Mouse (Mus musculus) liver, embryonic 12.5 days (tissue): ENCODE results near the gene Ifit3b. TPM values are rescaled to one million over a fixed set of nuclear protein-coding genes. Genes with fewer than 3 reads are reported as not detected.
"Not testable (repeated sequence)": the region's sequence is repeated elsewhere in the genome, so short reads cannot be mapped to it uniquely, and the experiment has no call there.

Experiments used
- ATAC-seq: fragments of 200-750 bp; cut with Nextera tagmentation; 2 replicates; pipeline ENCODE4 v1.8.0; 2017; ENCODE audit warnings: moderate number of reproducible peaks, mild to moderate bottlenecking, moderate library complexity
- H3K27ac ChIP-seq: fragments of 300-500 bp; sonication (generic); 2 replicates; pipeline ENCODE4 v1.5.1; 2016; ENCODE audit warnings: mild to moderate bottlenecking
- H3K27me3 ChIP-seq: fragments of 300-500 bp; sonication (generic); replicated peaks from 2 replicates; pipeline ENCODE4 v1.6.1; 2016; ENCODE audit warnings: mild to moderate bottlenecking, moderate library complexity
- H3K36me3 ChIP-seq: fragments of 300-500 bp; sonication (generic); 2 replicates; pipeline ENCODE4 v1.6.1; 2016; ENCODE audit warnings: mild to moderate bottlenecking, moderate library complexity
- H3K4me1 ChIP-seq: fragments of 300-500 bp; sonication (generic); 2 replicates; pipeline ENCODE4 v1.6.1; 2016
- H3K4me2 ChIP-seq: fragments of 300-500 bp; sonication (generic); 2 replicates; pipeline ENCODE4 v1.6.1; 2016; ENCODE audit warnings: mild to moderate bottlenecking, moderate library complexity
- H3K4me3 ChIP-seq: fragments of 300-500 bp; sonication (generic); 2 replicates; pipeline ENCODE4 v1.5.1; 2016; ENCODE audit warnings: mild to moderate bottlenecking, moderate library complexity
- H3K9ac ChIP-seq: fragments of 300-500 bp; sonication (generic); 2 replicates; pipeline ENCODE4 v1.6.1; 2016; ENCODE audit warnings: mild to moderate bottlenecking, moderate library complexity
- H3K9me3 ChIP-seq: fragments of 300-500 bp; sonication (generic); replicated peaks from 2 replicates; pipeline ENCODE4 v1.6.1; 2016; ENCODE audit warnings: mild to moderate bottlenecking, moderate library complexity
- WGBS: fragments of 180-500 bp; shearing (Covaris S2); methylation state at CpG from one replicate; pipeline ENCODE4 v1.1.7; 2016; ENCODE audit not compliant: insufficient replicate concordance; 5-methylcytosine and 5-hydroxymethylcytosine counted together
- polyA plus RNA-seq: library from polyadenylated mRNA; unstranded; fragments of >200 nt; fragmentation: Nextera tagmentation; extraction: Ambion mirVana; gene quantifications from 2 replicates; pipeline ENCODE4 v1.2.1, GENCODE M21; 2016

Ifit3b gene
- 0.14 TPM in 1 of 2 replicates, not detected in the other for polyA plus RNA-seq

DNA sequence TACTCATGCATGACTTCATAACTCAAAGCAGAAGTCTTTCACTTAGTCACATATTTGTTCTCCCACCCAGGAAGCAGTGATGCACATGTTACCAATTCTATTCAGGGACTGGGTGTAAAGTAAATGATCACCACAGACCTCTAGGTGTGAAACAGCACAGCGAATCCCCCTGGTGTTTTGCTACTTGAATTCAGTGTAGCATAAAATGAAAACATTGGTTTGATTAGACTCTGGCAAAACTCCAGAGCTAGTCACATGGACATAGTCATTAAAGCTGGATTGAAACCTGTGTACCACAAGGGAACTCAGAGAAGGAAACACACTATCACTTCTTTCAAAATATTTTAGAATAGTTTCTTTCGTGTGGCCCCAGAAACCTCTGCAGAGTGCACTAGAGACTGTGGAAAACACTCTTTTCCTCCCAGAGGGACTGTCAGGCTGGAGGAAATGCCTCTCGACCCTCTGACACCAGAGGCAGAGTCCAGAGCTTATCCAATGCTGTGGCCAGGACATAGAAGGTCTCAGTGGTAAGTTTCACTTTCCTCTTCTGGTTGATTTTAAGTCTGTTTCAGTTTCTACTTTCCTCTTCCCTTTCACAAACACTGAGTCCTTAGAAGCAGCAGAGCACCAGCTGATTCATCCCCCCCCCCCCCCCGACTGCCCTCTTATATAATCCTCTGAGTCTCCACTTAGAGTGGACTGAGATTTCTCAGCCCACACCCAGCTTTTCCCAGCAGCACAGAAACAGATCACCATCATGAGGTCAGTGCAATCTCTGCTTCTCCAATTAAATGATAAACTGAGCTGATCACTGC lies at the start of gene Ifit3b:
Ifit3b (plus strand) TSS at position 734 of the 815 bp plus-strand sequence.
- not testable (repeated sequence) for H3K4me3 ChIP-seq, H3K4me1 ChIP-seq, H3K9me3 ChIP-seq, H3K27ac ChIP-seq, H3K27me3 ChIP-seq, H3K9ac ChIP-seq, H3K4me2 ChIP-seq, H3K36me3 ChIP-seq
- WGBS: 31% methylated on average over 4 of the region's 4 CpGs
- peak; percentile 60; the same call in 1 of the 2 replicates for ATAC-seq

GRCm38 (mm10) chr19:34562556-34562955 lies 45.2 kb upstream of the Ifit3b start:
- H3K9ac ChIP-seq: no peak overlapping the region
- H3K27me3 ChIP-seq: no peaks in the 10 kb centered on the region
- H3K9me3 ChIP-seq: no peaks in the 10 kb centered on the region
- no peaks in the 10 kb centered on the region for H3K36me3 ChIP-seq
- ATAC-seq: no peak
- H3K4me2 ChIP-seq: no peak overlapping the region
- H3K27ac ChIP-seq: no peak overlapping the region
- H3K4me1 ChIP-seq: peaks cover 11% of the 10 kb centered on the region; the same call in 1 of the 2 replicates
- H3K4me3 ChIP-seq: no peak overlapping the region

GRCm38 (mm10) chr19:34566178-34566784 lies 41.5 kb upstream of the Ifit3b start:
- H3K27me3 ChIP-seq: no peaks in the 10 kb centered on the region
- H3K9me3 ChIP-seq: no peaks in the 10 kb centered on the region
- peaks cover 16% of the 10 kb centered on the region; the same call in 1 of the 2 replicates for H3K4me1 ChIP-seq
- ATAC-seq: no peak
- WGBS: 65% methylated on average over 1 of the region's 1 CpGs
- no peak overlapping the region for H3K4me3 ChIP-seq
- H3K4me2 ChIP-seq: no peak overlapping the region
- no peaks in the 10 kb centered on the region for H3K36me3 ChIP-seq
- H3K27ac ChIP-seq: no peak overlapping the region
- no peak overlapping the region for H3K9ac ChIP-seq

DNA sequence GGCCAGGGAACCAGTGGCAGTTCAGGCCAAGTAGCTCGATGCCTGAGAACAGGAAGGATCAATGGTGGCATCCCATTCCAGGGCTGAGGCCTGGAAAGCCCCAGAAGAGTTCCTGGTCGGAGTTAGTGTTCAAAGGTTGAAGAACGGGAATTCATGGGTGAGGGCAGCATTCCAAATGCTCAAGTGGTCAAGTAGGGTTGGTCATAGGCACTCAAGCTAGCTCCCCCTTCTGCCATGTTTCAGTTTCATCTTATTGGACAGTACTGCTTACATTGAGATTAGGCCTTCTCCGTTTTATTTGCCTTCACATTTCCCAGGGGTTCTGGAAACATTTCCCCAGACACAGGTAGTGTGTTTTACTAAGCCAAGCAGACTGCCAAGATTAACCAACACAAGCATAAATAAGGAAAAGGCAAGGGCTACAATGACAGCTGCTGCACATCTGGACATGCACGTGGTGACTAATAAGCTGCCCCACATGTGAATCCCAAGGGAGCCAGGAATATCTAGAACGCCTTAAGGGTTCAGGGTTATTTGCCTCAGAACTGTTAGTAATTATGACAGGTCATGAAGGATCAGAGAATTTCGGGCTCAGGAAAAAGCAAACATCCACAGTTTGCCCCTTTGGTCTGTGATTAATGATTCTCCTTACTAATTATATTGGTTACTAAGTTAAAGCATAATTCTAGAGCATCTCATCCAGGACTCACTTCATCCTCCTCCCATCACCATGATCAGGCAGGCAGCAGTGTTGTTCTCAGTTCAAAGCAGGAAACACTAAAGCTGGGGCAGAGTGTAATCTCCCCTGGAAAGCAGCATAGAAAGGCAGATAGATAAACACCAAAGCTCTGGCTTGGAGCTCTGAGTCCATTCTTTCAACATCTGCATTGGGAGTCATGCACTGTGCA lies 38.5 kb upstream of the Ifit3b start:
- Histone ChIP-seq H3K36me3 (0 out of 2 replicates have a peak, but pooled peaks cover 2% of the 10 kb centered on the region), H3K9ac (no peak overlapping the region), H3K4me3 (no peak overlapping the region), H3K4me1 (0 out of 2 replicates have a peak, but pooled peaks cover 5% of the 10 kb centered on the region), H3K4me2 (no peak overlapping the region), H3K9me3 (no peaks in the 10 kb centered on the region), H3K27me3 (no peaks in the 10 kb centered on the region), H3K27ac (no peak overlapping the region)
- no peak for ATAC-seq
- 57% methylated on average over 7 of the region's 7 CpGs for WGBS

DNA sequence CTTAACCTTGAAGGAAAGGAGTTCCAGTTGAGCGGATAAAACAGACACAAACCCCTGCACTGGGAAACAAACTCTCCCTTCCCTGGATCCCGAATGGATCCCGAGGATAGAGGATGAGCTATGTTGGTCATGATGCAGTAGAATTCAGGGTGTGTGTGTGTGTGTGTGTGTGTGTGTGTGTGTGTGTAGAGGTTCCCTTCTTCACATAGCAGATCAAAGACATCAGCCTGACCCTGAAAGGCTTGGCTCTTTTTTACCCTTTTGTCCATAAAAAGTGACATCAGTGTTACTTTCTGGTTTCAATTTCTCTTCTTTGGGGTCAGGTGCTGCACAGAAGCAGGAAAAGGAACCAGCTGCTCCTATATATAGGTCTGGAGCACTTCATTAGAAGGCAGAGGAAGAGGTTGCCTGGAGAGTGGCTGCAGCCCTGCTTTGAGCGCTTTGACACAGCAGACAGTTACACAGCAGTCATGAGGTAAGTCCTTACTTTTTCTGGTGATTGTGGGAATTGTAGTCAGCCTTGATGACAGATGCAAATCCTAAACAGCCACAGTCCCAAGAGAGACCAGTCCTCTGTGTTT lies 37.8 kb upstream of the Ifit3b start:
- no peak overlapping the region for H3K9ac ChIP-seq
- H3K27me3 ChIP-seq: no peaks in the 10 kb centered on the region
- H3K4me1 ChIP-seq: 0 out of 2 replicates have a peak, but pooled peaks cover 5% of the 10 kb centered on the region
- no peaks in the 10 kb centered on the region for H3K9me3 ChIP-seq
- no peak overlapping the region for H3K4me3 ChIP-seq
- H3K27ac ChIP-seq: no peak overlapping the region
- 63% methylated on average over 4 of the region's 4 CpGs for WGBS
- H3K4me2 ChIP-seq: no peak overlapping the region
- no peak for ATAC-seq
- H3K36me3 ChIP-seq: 0 out of 2 replicates have a peak, but pooled peaks cover 2% of the 10 kb centered on the region

DNA sequence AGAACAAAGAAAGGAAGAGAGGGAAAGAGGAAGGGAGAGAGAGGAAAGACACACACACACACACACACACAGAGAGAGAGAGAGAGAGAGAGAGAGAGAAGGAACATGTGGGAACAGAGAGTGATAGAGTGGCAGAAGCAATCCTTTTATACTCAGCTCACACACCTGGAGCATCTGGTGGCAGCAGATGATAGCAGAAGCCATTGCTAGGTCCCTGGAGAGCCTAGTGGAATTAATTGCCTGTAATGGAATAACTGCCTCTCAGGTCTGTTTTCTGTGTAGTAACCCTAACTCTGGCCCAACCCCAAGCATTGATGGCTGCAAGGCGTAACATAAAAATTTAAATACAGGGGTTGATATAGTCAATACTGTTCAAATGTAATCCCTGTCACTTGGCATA lies 36.7 kb upstream of the Ifit3b start:
- no peak overlapping the region for H3K4me3 ChIP-seq
- ATAC-seq: no peak
- H3K27ac ChIP-seq: no peak overlapping the region
- no peaks in the 10 kb centered on the region for H3K9me3 ChIP-seq
- 78% methylated on average over 1 of the region's 1 CpGs for WGBS
- no peak overlapping the region for H3K4me2 ChIP-seq
- 0 out of 2 replicates have a peak, but pooled peaks cover 5% of the 10 kb centered on the region for H3K4me1 ChIP-seq
- no peaks in the 10 kb centered on the region for H3K27me3 ChIP-seq
- no peak overlapping the region for H3K9ac ChIP-seq
- H3K36me3 ChIP-seq: 0 out of 2 replicates have a peak, but pooled peaks cover 2% of the 10 kb centered on the region

- 0 out of 2 replicates have a peak, but pooled peaks cover 2% of the 10 kb centered on the region for H3K36me3 ChIP-seq
- H3K27ac ChIP-seq: no peak overlapping the region
- H3K4me2 ChIP-seq: no peak overlapping the region
- H3K4me3 ChIP-seq: no peak overlapping the region
- no peak overlapping the region for H3K9ac ChIP-seq
- 79% methylated on average over 5 of the region's 5 CpGs for WGBS
- H3K9me3 ChIP-seq: no peaks in the 10 kb centered on the region
- no peak for ATAC-seq
- no peaks in the 10 kb centered on the region for H3K27me3 ChIP-seq
- 0 out of 2 replicates have a peak, but pooled peaks cover 5% of the 10 kb centered on the region for H3K4me1 ChIP-seq
Measured at GRCm38 (mm10) chr19:34573650-34574049, 34.1 kb upstream of the Ifit3b start.

GRCm38 (mm10) chr19:34577121-34577520 lies 30.6 kb upstream of the Ifit3b start:
- Histone ChIP-seq H3K27ac (no peak overlapping the region), H3K4me2 (no peak overlapping the region), H3K36me3 (0 out of 2 replicates have a peak, but pooled peaks cover 2% of the 10 kb centered on the region), H3K9ac (no peak overlapping the region), H3K4me1 (no peaks in the 10 kb centered on the region), H3K4me3 (no peak overlapping the region), H3K27me3 (no peaks in the 10 kb centered on the region), H3K9me3 (no peaks in the 10 kb centered on the region)
- 44% methylated on average over 1 of the region's 1 CpGs for WGBS
- ATAC-seq: no peak

- not testable (repeated sequence) for H3K4me3 ChIP-seq, H3K9ac ChIP-seq, H3K36me3 ChIP-seq, H3K27me3 ChIP-seq, H3K9me3 ChIP-seq, ATAC-seq, H3K4me2 ChIP-seq, H3K27ac ChIP-seq, H3K4me1 ChIP-seq
- WGBS: 71% methylated on average over 2 of the region's 2 CpGs
Measured at GRCm38 (mm10) chr19:34582696-34583095, 25.1 kb upstream of the Ifit3b start.

- H3K9ac ChIP-seq, ATAC-seq, H3K4me3 ChIP-seq, H3K27me3 ChIP-seq, H3K27ac ChIP-seq, H3K9me3 ChIP-seq, H3K4me2 ChIP-seq, H3K36me3 ChIP-seq, H3K4me1 ChIP-seq: not testable (repeated sequence)
- 23% methylated on average over 2 of the region's 2 CpGs for WGBS
Measured at GRCm38 (mm10) chr19:34583126-34583766, 24.5 kb upstream of the Ifit3b start, which contains the start of gene Ifit3. Gene Ifit3 (plus strand): TSS chr19:34583531.
